Mouse (Mus musculus) limb, embryonic 15.5 days (tissue): ENCODE data around the gene Zfp950. TPM values are rescaled to one million over a fixed set of nuclear protein-coding genes. Genes with fewer than 3 reads are reported as not detected.

Experiments used
- polyA plus RNA-seq: library from polyadenylated mRNA; unstranded; fragments of >200 nt; fragmentation: Nextera tagmentation; extraction: Ambion mirVana; gene quantifications from 2 replicates; pipeline ENCODE4 v1.2.1, GENCODE M21; 2015

The Zfp950 gene
- polyA plus RNA-seq, 1 experiment from 2014 or later: 51.9 TPM

Other genes starting within 250 kb of the Zfp950 start
- 0.16 TPM in 1 of 2 replicates, not detected in the other for gene Gm7102, start 35.5 kb upstream of the Zfp950 start, polyA plus RNA-seq
- not detected in 2 replicates for gene Gm6020, start 43.0 kb upstream of the Zfp950 start, polyA plus RNA-seq
- 39.0 and 40.3 TPM in 2 replicates for gene Csf2ra, start 87.6 kb upstream of the Zfp950 start, polyA plus RNA-seq
- not detected in 2 replicates for gene Gm21060, start 156.2 kb upstream of the Zfp950 start, polyA plus RNA-seq